ENCODE assay signal across 8 mouse cellular contexts in genomic region chr16:52032376-52033330, GRCm38 (mm10). TPM values are rescaled to one million over a fixed set of nuclear protein-coding genes. Genes with fewer than 3 reads are reported as not detected.
DNase-seq lines count a peak whose midpoint lies in the region; ATAC-seq and TF ChIP-seq lines count a peak whose summit lies in the region.

No protein-coding gene starts in this region.

- peak overlapping the region; percentile 65 for H3K4me2 ChIP-seq in heart, embryonic 15.5 days

- H3K36me3 ChIP-seq in heart, embryonic 15.5 days = no peaks in the 10 kb centered on the region

- H3K9me3 ChIP-seq in heart, embryonic 15.5 days (replicated peaks) = no peaks in the 10 kb centered on the region

- H3K4me1 ChIP-seq in bone marrow, adult 2 months (ENCODE audit: control insufficient read depth, insufficient read depth, low read length) = peaks cover 1% of the 10 kb centered on the region; the same call in 1 of the 2 replicates
- H3K4me1 ChIP-seq in heart, embryonic 15.5 days (replicated peaks) = peaks cover 33% of the 10 kb centered on the region

- no peak for TF ChIP-seq POLR2A in bone marrow, adult 2 months (IDR thresholded peaks at IDR 0.05; ENCODE audit: borderline replicate concordance, control insufficient read depth, low read depth, low read length)

- WGBS in bone marrow, adult 2 months = 26% methylated on average over 29 of the region's 29 CpGs
- WGBS in heart, embryonic 15.5 days = 21% methylated on average over 24 of the region's 29 CpGs

- TF ChIP-seq CTCF in bone marrow, adult 2 months (IDR thresholded peaks at IDR 0.05; ENCODE audit: control insufficient read depth, insufficient read depth, low read length) = no peak

- DNase-seq in kidney, postnatal 10 days = peak; percentile 51
- DNase-seq in kidney, postnatal 36 days = no peak
- DNase-seq in lung, postnatal 10 days = peak; percentile 14
- DNase-seq in layer of hippocampus, adult 9-10 months (ENCODE audit: low spot score) = no peak
- DNase-seq in gastrocnemius, adult 8-10 months (ENCODE audit: low spot score in 2 of 2) = no peak

- no peak for ATAC-seq in heart, embryonic 15.5 days (replicated peaks; ENCODE audit: insufficient number of reproducible peaks, insufficient read depth, low FRiP score, low read depth)
- no peak for ATAC-seq in megakaryocyte progenitor cell, adult 5-6 weeks (replicated peaks; ENCODE audit: poor library complexity)

- H3K4me3 ChIP-seq in bone marrow, adult 2 months (replicated peaks; ENCODE audit: control insufficient read depth, low read depth, low read length) = peak overlapping the region; percentile 90
- H3K4me3 ChIP-seq in heart, embryonic 15.5 days = peak overlapping the region; percentile 85

- H3K27me3 ChIP-seq in heart, embryonic 15.5 days = no peaks in the 10 kb centered on the region

- H3K27ac ChIP-seq in bone marrow, adult 2 months (ENCODE audit: control insufficient read depth, insufficient read depth, low read depth, low read length, poor library complexity) = no peak overlapping the region; the same call in 1 of the 2 replicates
- peak overlapping the region; percentile 98 for H3K27ac ChIP-seq in heart, embryonic 15.5 days

- peak overlapping the region; percentile 94 for H3K9ac ChIP-seq in heart, embryonic 15.5 days

RNA-seq across cellular contexts. Expression of gene Cblb, which starts 1.6 kb away (rescaled TPM):
- 5.3 and 6.5 TPM in 2 replicates for polyA plus RNA-seq in bone marrow, adult 2 months (2011; ENCODE audit: insufficient read depth, insufficient read length, low replicate concordance, missing spikeins)
- 7.9 and 12.5 TPM in 2 replicates for polyA plus RNA-seq in heart, embryonic 15.5 days (2015; fragmentation: Nextera tagmentation; extraction: Ambion mirVana)
- total RNA-seq in megakaryocyte progenitor cell, adult 5-6 weeks (2015) = 13.4 and 18.3 TPM in 2 replicates
- total RNA-seq in megakaryocyte progenitor cell, adult 5-6 weeks (2017) = 7.4 and 8.9 TPM in 2 replicates
- total RNA-seq in gastrocnemius, adult 8-10 months (2022) = 10 to 100 TPM; 10.3 to 16.6 (median 13.4) TPM

Comparison
In these comparisons a context has a peak if more than half of its experiments do, and no peak if none do; other contexts are left out.
1. DNase-seq: peak in kidney, postnatal 10 days (single experiment) and lung, postnatal 10 days (single experiment); none in kidney, postnatal 36 days (0 of 2), layer of hippocampus, adult 9-10 months (single experiment) and gastrocnemius, adult 8-10 months (0 of 2).